Mouse (Mus musculus) testis, adult 2 months (tissue): ENCODE results near the gene Ocln.

ENCODE experiments used
- CTCF ChIP-seq: fragments of 200-500 bp; IDR thresholded peaks from 2 replicates; pipeline ENCODE4 v1.5.1; 2012; ENCODE audit warnings: low read depth, mild to moderate bottlenecking, inconsistent platforms, low read length, moderate library complexity; ENCODE audit not compliant: control insufficient read depth, insufficient read depth, insufficient replicate concordance
- POLR2A ChIP-seq: fragments of 200-500 bp; IDR thresholded peaks from 2 replicates; pipeline ENCODE4 v1.6.1; 2012; ENCODE audit warnings: low read depth, mild to moderate bottlenecking, inconsistent platforms, low read length, moderate library complexity; ENCODE audit not compliant: control insufficient read depth

DNA sequence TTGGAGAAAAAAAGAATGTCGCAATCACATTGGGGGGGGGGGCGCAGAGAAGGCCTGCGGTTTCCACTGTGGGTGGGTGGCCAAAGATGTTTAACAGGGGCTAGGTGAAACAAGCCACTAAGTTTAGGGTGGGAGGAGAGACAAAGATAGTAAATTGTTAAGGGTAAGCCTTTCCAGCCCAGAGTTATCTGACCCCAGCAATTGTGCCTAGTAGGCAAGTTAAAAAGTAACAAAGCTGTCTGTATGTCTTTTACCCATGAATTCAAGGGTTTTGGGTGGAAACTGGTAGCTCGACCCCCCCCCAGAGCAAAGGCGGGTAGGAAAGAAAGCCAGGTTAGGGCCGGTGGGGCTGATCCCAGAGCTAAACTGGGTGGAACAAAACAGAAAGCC is 25.9 kb downstream of the Ocln start:
- TF ChIP-seq POLR2A (no peak), CTCF (no peak)
